Mouse (Mus musculus) heart, adult 2 months (tissue): ENCODE data around the gene Sv2c.

Experiments
- CTCF ChIP-seq: fragments of 200-600 bp; IDR thresholded peaks from 2 replicates; pipeline ENCODE4 v1.8.1; 2022; ENCODE audit warnings: antibody characterized with exemption, mild to moderate bottlenecking, moderate library complexity
- EP300 ChIP-seq: fragments of 200-500 bp; IDR thresholded peaks from 2 replicates; pipeline ENCODE4 v1.6.1; 2011; ENCODE audit warnings: low read depth, low read length, control low read depth; ENCODE audit not compliant: insufficient read depth

- no peak for TF ChIP-seq EP300
- no peak for TF ChIP-seq CTCF
Observed at GRCm38 (mm10) chr13:95988181-95988580, 144.2 kb downstream of the Sv2c start.
